Mouse (Mus musculus): Measurements from ENCODE around the gene C7.

The C7 gene

DNA sequence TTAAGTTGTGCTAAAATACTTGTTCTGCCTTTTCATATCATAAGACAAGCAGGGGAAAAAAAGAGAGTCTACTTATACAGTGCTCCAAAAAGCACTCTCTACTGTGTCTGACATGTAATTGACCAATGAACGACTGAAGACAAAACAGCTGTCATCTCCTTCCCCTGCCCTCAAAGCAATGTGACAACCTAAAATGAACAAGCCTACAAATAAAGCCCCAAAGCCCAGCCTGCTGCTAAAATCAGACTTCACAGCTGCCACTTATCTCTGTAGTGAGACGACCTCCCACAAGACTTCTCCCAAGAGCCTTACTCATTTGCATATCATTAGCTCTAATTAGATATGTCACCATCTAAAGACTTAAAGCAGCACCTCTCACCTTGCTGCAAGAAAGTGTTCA, 60.6 kb downstream of the C7 start:
- DNase-seq (ENCODE audit: low read depth, low spot score): no peak

- no peak for DNase-seq (ENCODE audit: low read depth, low spot score)
Observed at GRCm38 (mm10) chr15:4973355-4973754, 90.2 kb downstream of the C7 start.

All from 3T3-L1 (cell line).